Mouse (Mus musculus): ENCODE results near the gene Tbpl1. TPM values are rescaled to one million over a fixed set of nuclear protein-coding genes. Genes with fewer than 3 reads are reported as not detected.
A peak's percentile ranks its signal among the peaks of the same experiment; 100 is the strongest.

Gene Tbpl1
- polyA plus RNA-seq, 1 experiment from 2014 or later: 111 TPM

DNA sequence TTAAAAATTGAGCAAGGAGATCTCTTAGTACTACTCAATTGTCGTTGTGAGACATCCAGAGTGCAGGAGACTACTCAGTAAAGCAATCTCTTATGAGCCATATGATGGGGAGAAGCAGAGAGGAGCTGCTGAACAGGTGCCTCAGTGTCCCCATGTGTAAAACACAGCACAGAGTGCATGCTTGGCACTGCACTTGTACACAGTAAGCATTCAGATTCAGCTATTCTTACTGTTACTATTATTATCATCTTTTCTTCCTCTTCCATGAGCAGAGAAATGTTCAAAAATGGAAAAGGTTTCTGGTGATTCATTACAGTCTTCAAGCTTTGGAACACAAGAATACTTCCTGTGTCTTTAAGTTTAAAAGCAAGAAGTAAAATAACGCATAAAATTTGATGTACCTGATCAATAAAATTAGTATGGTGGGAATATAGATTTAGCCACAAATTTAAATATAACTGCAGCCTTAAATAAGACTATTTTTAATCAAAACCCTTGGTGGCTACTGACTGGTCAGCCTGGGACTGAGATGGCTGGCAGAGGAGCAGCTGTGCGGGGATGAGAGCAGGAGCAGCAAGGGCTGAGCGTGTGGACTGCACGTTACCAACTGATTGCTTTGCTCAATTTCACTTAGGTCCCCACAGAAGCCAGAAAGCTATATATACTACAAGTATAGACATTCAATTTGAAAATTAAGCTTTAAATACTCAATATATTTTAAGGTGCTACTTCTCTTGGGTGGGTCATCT lies 10.8 kb downstream of the Tbpl1 start:
- 93% methylated on average over 5 of the region's 5 CpGs for WGBS
- DNase-seq (ENCODE audit: low spot score): no peak
- Histone ChIP-seq H3K4me3 (ENCODE audit: low read depth, low read length) (no peak overlapping the region), H3K4me2 (ENCODE audit: low read depth, low read length, severe bottlenecking) (no peak overlapping the region), H3K36me3 (ENCODE audit: control insufficient read depth, insufficient read depth, low read length) (no peaks in the 10 kb centered on the region), H3K27me3 (ENCODE audit: control insufficient read depth, insufficient read depth, low read length) (no peaks in the 10 kb centered on the region), H3K9ac (ENCODE audit: low read length) (no peak overlapping the region), H3K27ac (ENCODE audit: low read depth, low read length) (no peak overlapping the region), H3K9me3 (ENCODE audit: control insufficient read depth, low read length) (no peaks in the 10 kb centered on the region), H3K4me1 (replicated peaks; ENCODE audit: control insufficient read depth, insufficient read depth, low read length) (no peaks in the 10 kb centered on the region)
- ATAC-seq (replicated peaks; ENCODE audit: low FRiP score): no peak

DNA sequence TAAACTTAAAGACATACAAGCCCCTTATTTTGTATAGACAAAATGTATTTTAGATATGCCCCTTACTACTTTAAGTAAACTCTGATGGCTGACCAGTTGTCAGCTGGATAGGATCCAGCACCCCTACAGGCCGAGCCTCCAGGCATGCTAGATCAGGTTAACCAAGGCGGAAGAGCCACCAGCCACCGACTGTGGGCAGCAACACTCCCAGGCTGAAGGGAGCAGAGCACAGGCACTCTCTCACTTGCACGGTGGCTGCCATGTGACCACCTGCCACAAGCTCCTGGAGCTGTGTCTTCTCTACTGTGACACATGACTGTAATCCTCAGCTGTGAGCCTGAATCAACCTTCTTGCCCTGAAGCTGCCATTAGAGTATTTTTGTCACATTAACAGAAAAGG lies 13.3 kb downstream of the Tbpl1 start:
- 69% methylated on average over 4 of the region's 4 CpGs for WGBS
- H3K4me1 ChIP-seq (replicated peaks; ENCODE audit: control insufficient read depth, insufficient read depth, low read length): no peaks in the 10 kb centered on the region
- no peak overlapping the region for H3K9ac ChIP-seq (ENCODE audit: low read length)
- H3K27me3 ChIP-seq (ENCODE audit: control insufficient read depth, insufficient read depth, low read length): no peaks in the 10 kb centered on the region
- ATAC-seq (replicated peaks; ENCODE audit: low FRiP score) (no peak), DNase-seq (ENCODE audit: low spot score) (no peak)
- no peak overlapping the region for H3K27ac ChIP-seq (ENCODE audit: low read depth, low read length)
- no peaks in the 10 kb centered on the region for H3K36me3 ChIP-seq (ENCODE audit: control insufficient read depth, insufficient read depth, low read length)
- H3K4me2 ChIP-seq (ENCODE audit: low read depth, low read length, severe bottlenecking): no peak overlapping the region
- H3K4me3 ChIP-seq (ENCODE audit: low read depth, low read length): no peak overlapping the region
- H3K9me3 ChIP-seq (ENCODE audit: control insufficient read depth, low read length): no peaks in the 10 kb centered on the region

DNA sequence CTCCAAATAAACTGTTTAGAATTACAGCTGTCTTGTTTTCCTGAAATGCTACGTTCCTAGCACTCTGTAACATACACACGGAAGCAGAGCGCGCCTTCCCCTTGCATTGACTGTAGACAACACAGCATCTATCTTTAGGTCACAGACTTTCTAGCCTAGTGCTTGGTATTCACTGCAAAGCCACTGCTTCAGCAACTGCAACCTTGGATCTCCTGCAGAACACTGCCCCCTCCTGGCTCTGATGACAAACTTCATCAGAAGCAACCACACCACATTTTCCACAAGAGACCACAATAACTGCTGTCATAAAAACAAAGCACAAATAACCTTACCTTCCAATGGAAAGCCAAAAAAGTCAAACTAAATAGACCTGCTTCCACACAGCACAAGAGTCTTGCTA lies 17.2 kb downstream of the Tbpl1 start:
- peak; percentile 46; the same call in 1 of the 2 replicates for ATAC-seq (replicated peaks; ENCODE audit: low FRiP score)
- no peaks in the 10 kb centered on the region for H3K27me3 ChIP-seq (ENCODE audit: control insufficient read depth, insufficient read depth, low read length)

DNA sequence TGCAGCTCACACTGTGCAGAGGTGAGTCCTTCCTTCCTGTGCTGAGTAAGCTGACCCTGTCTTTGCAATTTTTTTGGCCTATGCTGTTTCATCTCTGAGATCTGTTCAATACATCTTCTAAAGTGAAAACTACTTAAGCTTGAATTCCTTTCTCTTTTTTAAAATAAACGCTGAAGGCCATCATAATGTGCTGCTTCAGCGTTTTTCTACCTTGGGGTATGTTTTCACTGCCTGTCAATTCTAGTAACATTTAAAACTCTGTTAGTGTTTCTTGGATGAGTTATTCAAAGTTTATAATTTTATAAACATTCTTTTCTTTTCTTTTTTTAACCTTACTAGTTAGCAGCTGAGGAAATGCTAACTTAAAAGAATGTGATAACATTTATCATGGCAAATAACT lies 18.8 kb downstream of the Tbpl1 start:
- no peaks in the 10 kb centered on the region for H3K9me3 ChIP-seq (ENCODE audit: control insufficient read depth, low read length)
- no peak for DNase-seq (ENCODE audit: low spot score)
- ATAC-seq (replicated peaks; ENCODE audit: low FRiP score): no peak
- no peak overlapping the region for H3K27ac ChIP-seq (ENCODE audit: low read depth, low read length)
- no peak overlapping the region for H3K4me2 ChIP-seq (ENCODE audit: low read depth, low read length, severe bottlenecking)
- H3K27me3 ChIP-seq (ENCODE audit: control insufficient read depth, insufficient read depth, low read length): no peaks in the 10 kb centered on the region
- H3K4me3 ChIP-seq (ENCODE audit: low read depth, low read length): no peak overlapping the region
- WGBS: 95% methylated on average over 2 of the region's 2 CpGs
- no peaks in the 10 kb centered on the region for H3K36me3 ChIP-seq (ENCODE audit: control insufficient read depth, insufficient read depth, low read length)
- H3K4me1 ChIP-seq (replicated peaks; ENCODE audit: control insufficient read depth, insufficient read depth, low read length): no peaks in the 10 kb centered on the region
- H3K9ac ChIP-seq (ENCODE audit: low read length): no peak overlapping the region

More for the DNA sequence above, 17.2 kb downstream of the Tbpl1 start:
- no peak overlapping the region for H3K9ac ChIP-seq (ENCODE audit: low read length)
- no peak overlapping the region for H3K4me3 ChIP-seq (ENCODE audit: low read depth, low read length)
- 85% methylated on average over 4 of the region's 4 CpGs for WGBS
- no peaks in the 10 kb centered on the region for H3K9me3 ChIP-seq (ENCODE audit: control insufficient read depth, low read length)
- no peaks in the 10 kb centered on the region for H3K4me1 ChIP-seq (replicated peaks; ENCODE audit: control insufficient read depth, insufficient read depth, low read length)
- no peak overlapping the region for H3K27ac ChIP-seq (ENCODE audit: low read depth, low read length)
- H3K36me3 ChIP-seq (ENCODE audit: control insufficient read depth, insufficient read depth, low read length): no peaks in the 10 kb centered on the region
- no peak for DNase-seq (ENCODE audit: low spot score)
- H3K4me2 ChIP-seq (ENCODE audit: low read depth, low read length, severe bottlenecking): no peak overlapping the region

DNA sequence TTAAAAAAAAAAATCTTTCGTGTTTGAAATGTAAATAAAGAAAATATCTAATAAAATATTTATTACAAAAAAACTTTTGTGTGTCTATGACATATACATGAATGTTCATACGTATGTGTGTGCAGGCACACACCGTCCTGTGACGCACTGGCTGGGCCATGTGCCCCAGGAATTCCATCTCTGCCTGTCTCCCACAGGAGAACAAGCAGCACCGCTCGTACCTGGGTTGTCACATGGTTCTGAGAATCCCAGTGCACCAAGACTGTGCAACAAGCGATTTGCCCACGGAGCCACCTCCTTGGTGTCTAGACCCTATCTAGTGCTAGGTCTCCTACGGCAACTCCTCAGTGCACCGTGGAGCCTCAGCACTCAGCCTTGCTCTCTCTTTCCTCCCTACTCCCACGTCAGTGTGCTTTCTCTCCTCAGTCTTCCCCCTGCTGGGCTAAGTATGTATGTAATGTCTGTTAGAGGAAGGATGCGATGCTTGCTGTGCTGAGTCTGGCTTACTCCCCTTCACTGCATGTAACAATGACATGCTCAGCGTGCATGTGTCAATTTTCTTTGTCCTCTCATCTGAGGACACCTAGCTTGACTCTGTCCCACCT lies 21.5 kb downstream of the Tbpl1 start:
- no peak for ATAC-seq (replicated peaks; ENCODE audit: low FRiP score)
- WGBS: 88% methylated on average over 13 of the region's 13 CpGs
- DNase-seq (ENCODE audit: low spot score): no peak
- H3K4me3 ChIP-seq (ENCODE audit: low read depth, low read length): no peak overlapping the region
- H3K9me3 ChIP-seq (ENCODE audit: control insufficient read depth, low read length): no peaks in the 10 kb centered on the region
- peaks cover 4% of the 10 kb centered on the region; the same call in 1 of the 2 replicates for H3K36me3 ChIP-seq (ENCODE audit: control insufficient read depth, insufficient read depth, low read length)
- H3K4me1 ChIP-seq (replicated peaks; ENCODE audit: control insufficient read depth, insufficient read depth, low read length): no peaks in the 10 kb centered on the region
- H3K27ac ChIP-seq (ENCODE audit: low read depth, low read length): no peak overlapping the region
- H3K27me3 ChIP-seq (ENCODE audit: control insufficient read depth, insufficient read depth, low read length): no peaks in the 10 kb centered on the region
- H3K4me2 ChIP-seq (ENCODE audit: low read depth, low read length, severe bottlenecking): no peak overlapping the region
- no peak overlapping the region for H3K9ac ChIP-seq (ENCODE audit: low read length)

DNA sequence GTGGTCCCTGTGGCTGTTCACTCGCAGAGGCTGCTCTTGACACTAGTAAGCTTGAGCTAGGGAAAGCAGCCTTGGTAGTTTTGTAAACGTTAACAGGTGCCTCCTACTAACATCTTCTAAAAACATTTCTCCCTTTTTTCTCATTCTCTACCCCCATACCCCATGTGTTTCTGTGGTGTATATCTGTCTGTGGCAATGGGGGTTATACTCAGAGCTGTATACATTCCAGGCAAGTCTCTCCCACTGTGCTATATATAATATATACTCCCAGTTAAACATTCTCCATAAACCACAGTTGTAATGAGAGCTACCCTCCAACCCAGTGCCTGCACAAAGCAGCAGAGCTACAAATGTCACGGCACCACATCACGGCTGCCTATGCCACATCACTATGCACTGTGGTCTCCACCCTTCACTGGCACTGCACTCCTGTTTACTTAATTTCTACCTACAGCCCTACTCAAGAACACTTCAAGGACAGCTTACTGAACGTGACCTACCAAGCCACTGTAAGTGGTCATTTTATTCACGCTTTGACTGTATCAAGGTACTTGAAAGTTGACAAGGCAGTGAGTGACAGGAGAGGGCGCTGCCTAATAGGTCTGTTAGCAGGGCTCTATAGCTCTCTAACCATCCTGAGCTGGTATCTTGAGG lies 23.4 kb downstream of the Tbpl1 start:
- Histone ChIP-seq H3K27me3 (ENCODE audit: control insufficient read depth, insufficient read depth, low read length) (no peaks in the 10 kb centered on the region), H3K27ac (ENCODE audit: low read depth, low read length) (no peak overlapping the region), H3K36me3 (ENCODE audit: control insufficient read depth, insufficient read depth, low read length) (peaks cover 4% of the 10 kb centered on the region; the same call in 1 of the 2 replicates)

DNA sequence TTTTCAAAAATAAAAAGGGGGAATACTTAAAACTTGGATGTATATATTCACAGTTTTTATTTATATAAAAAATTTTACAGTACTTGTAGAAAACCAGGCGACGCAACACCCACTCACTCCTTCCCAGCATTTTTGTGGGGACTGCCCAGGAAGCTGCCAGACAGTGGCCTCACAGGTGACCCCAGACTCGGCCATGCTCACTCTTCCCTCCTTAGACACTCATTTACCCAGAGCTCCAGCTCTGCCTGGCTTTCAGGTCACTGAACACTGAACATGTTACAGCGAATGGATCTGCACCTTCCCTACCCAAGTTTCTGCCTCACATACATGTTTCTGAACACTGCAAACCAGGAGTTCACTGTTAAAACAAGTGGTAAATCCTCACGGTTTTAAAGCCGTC lies 27.9 kb downstream of the Tbpl1 start:
- no peak overlapping the region for H3K9ac ChIP-seq (ENCODE audit: low read length)
- no peak overlapping the region for H3K4me3 ChIP-seq (ENCODE audit: low read depth, low read length)
- ATAC-seq (replicated peaks; ENCODE audit: low FRiP score) (no peak), DNase-seq (ENCODE audit: low spot score) (no peak)
- H3K4me1 ChIP-seq (replicated peaks; ENCODE audit: control insufficient read depth, insufficient read depth, low read length): no peaks in the 10 kb centered on the region
- H3K27ac ChIP-seq (ENCODE audit: low read depth, low read length): no peak overlapping the region
- peaks cover 4% of the 10 kb centered on the region; the same call in 1 of the 2 replicates for H3K36me3 ChIP-seq (ENCODE audit: control insufficient read depth, insufficient read depth, low read length)
- 88% methylated on average over 6 of the region's 6 CpGs for WGBS
- H3K9me3 ChIP-seq (ENCODE audit: control insufficient read depth, low read length): no peaks in the 10 kb centered on the region
- no peak overlapping the region for H3K4me2 ChIP-seq (ENCODE audit: low read depth, low read length, severe bottlenecking)
- no peaks in the 10 kb centered on the region for H3K27me3 ChIP-seq (ENCODE audit: control insufficient read depth, insufficient read depth, low read length)

More for the DNA sequence above, 23.4 kb downstream of the Tbpl1 start:
- no peak overlapping the region for H3K9ac ChIP-seq (ENCODE audit: low read length)
- no peak overlapping the region for H3K4me3 ChIP-seq (ENCODE audit: low read depth, low read length)
- WGBS: 92% methylated on average over 7 of the region's 7 CpGs
- DNase-seq (ENCODE audit: low spot score) (no peak), ATAC-seq (replicated peaks; ENCODE audit: low FRiP score) (no peak)
- H3K4me2 ChIP-seq (ENCODE audit: low read depth, low read length, severe bottlenecking): no peak overlapping the region
- no peaks in the 10 kb centered on the region for H3K9me3 ChIP-seq (ENCODE audit: control insufficient read depth, low read length)
- no peaks in the 10 kb centered on the region for H3K4me1 ChIP-seq (replicated peaks; ENCODE audit: control insufficient read depth, insufficient read depth, low read length)

DNA sequence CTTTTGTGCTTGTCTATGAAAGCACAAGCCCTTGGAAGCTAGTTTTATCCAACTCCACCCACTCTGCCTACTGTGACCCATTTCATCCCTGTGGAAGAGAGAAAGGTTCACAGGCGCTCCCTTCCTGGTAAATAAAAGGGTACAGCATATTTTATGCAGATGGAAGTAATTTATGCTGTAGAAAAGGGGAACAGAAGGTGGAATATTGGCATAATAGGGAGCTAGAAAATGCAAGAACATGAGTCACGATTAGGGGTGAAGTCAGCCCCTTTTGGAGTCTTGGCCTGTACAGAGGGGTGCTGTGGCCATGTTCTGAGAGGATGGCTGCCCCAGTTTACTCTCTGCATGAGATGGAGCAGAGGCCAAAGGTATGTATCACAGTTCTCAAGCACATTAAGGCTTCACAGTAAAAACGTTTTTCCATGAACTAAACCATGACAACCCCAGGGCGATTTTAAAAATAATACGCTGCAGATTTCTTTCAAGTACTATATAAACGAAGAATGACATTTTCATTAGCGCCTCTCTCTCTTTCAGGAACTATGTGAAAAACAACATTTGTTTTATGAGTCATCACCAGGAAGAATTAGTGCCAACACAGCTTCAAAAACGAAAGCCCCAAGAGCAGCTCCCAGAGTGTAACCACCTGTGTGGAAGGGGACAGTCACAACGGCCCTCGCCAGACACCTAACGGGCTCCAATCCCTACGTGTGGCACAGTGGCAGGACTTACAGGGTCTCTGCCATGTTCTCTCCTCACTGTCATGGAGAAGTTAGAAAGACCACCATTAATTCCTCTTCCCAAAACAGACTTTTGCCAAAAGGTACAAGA lies 30.0 kb downstream of the Tbpl1 start:
- no peaks in the 10 kb centered on the region for H3K27me3 ChIP-seq (ENCODE audit: control insufficient read depth, insufficient read depth, low read length)
- H3K9ac ChIP-seq (ENCODE audit: low read length): no peak overlapping the region
- H3K4me2 ChIP-seq (ENCODE audit: low read depth, low read length, severe bottlenecking): no peak overlapping the region
- WGBS: 85% methylated on average over 12 of the region's 12 CpGs
- no peak for DNase-seq (ENCODE audit: low spot score)
- no peak overlapping the region for H3K4me3 ChIP-seq (ENCODE audit: low read depth, low read length)
- H3K4me1 ChIP-seq (replicated peaks; ENCODE audit: control insufficient read depth, insufficient read depth, low read length): no peaks in the 10 kb centered on the region
- peaks cover 4% of the 10 kb centered on the region; the same call in 1 of the 2 replicates for H3K36me3 ChIP-seq (ENCODE audit: control insufficient read depth, insufficient read depth, low read length)
- no peaks in the 10 kb centered on the region for H3K9me3 ChIP-seq (ENCODE audit: control insufficient read depth, low read length)
- no peak overlapping the region for H3K27ac ChIP-seq (ENCODE audit: low read depth, low read length)
- ATAC-seq (replicated peaks; ENCODE audit: low FRiP score): no peak

Data from forebrain, embryonic 11.5 days (tissue).